Mouse (Mus musculus) ES-E14 (cell line): ENCODE measurements at regions not wholly inside any gene's neighbourhood (a gene's known extent, or its start where the extent isn't known, plus 50 kb on each side); places are given as distances from the start of the nearest gene placed in this dataset.

Experiments used
- DNase-seq: peaks from one replicate; pipeline ENCODE4 v3.0.0-alpha.2; 2013; ENCODE audit warnings: low read depth, low spot score
- H3K27ac ChIP-seq: 2 replicates; pipeline ENCODE4 v1.5.1; 2012; ENCODE audit warnings: low read depth, mild to moderate bottlenecking, low read length, moderate library complexity, mixed read lengths; ENCODE audit not compliant: poor library complexity, insufficient read depth, severe bottlenecking
- H3K36me3 ChIP-seq: 2 replicates; pipeline ENCODE4 v1.6.1; 2012; ENCODE audit warnings: mild to moderate bottlenecking, low read length, moderate library complexity, mixed read lengths; ENCODE audit not compliant: control insufficient read depth, poor library complexity, insufficient read depth, severe bottlenecking
- H3K4me1 ChIP-seq, 2 experiments: fragments of 150-350 bp in 1 of 2; sonication (generic) in 1 of 2; 2 replicates each; pipeline ENCODE4 v1.6.1; 2012; ENCODE audit warnings: low read length in 2 of 2, mild to moderate bottlenecking in 1 of 2, mixed read lengths in 1 of 2; ENCODE audit not compliant: control insufficient read depth in 2 of 2, insufficient read depth in 2 of 2, poor library complexity in 1 of 2
- H3K4me3 ChIP-seq, 2 experiments: fragments of 150-350 bp in 1 of 2; sonication (generic) in 1 of 2; 2 replicates each; pipeline ENCODE4 v1.5.1; 2012; ENCODE audit warnings: low read length in 2 of 2, low read depth in 1 of 2, mild to moderate bottlenecking in 1 of 2, mixed read lengths in 1 of 2; ENCODE audit not compliant: insufficient read depth in 1 of 2, poor library complexity in 1 of 2, severe bottlenecking in 1 of 2
- H3K9ac ChIP-seq: 2 replicates; pipeline ENCODE4 v1.6.1; 2012; ENCODE audit warnings: low read depth, mild to moderate bottlenecking, low read length, mixed read lengths; ENCODE audit not compliant: poor library complexity, insufficient read depth, severe bottlenecking
- H3K9me3 ChIP-seq: fragments of 150-350 bp; sonication (generic); 2 replicates; pipeline ENCODE4 v1.6.1; 2012; ENCODE audit warnings: low read depth, mild to moderate bottlenecking, low read length; ENCODE audit not compliant: control insufficient read depth, insufficient read depth
- CHD2 ChIP-seq: IDR thresholded peaks from 2 replicates; pipeline ENCODE4 v1.6.1; 2014; ENCODE audit warnings: mild to moderate bottlenecking, low read depth, low read length, inconsistent platforms
- HCFC1 ChIP-seq: IDR thresholded peaks from 2 replicates; pipeline ENCODE4 v1.6.1; 2012; ENCODE audit warnings: low read length, inconsistent platforms, borderline replicate concordance; ENCODE audit not compliant: insufficient read depth
- MAFK ChIP-seq: IDR thresholded peaks from 2 replicates; pipeline ENCODE4 v1.6.1; 2014; ENCODE audit warnings: mild to moderate bottlenecking, low read depth, low read length, inconsistent platforms; ENCODE audit not compliant: insufficient read depth
- ZC3H11A ChIP-seq: IDR thresholded peaks from 2 replicates; pipeline ENCODE4 v1.6.1; 2012; ENCODE audit warnings: low read depth, mild to moderate bottlenecking, inconsistent platforms, low read length, borderline replicate concordance
- ZNF384 ChIP-seq: IDR thresholded peaks from 2 replicates; pipeline ENCODE4 v1.6.1; 2012; ENCODE audit warnings: low read depth, low read length, inconsistent platforms
- in situ Hi-C, 2 experiments: fragments of 600-800 bp; cut with MboI; formaldehyde crosslinking; loops; one replicate each; pipeline ENCODE4 v1.15.1; 2025; ENCODE audit warnings: low sequenced_read_pairs in 2 of 2, inconsistent platforms in 1 of 2; ENCODE audit not compliant: unreplicated experiment in 2 of 2

DNA sequence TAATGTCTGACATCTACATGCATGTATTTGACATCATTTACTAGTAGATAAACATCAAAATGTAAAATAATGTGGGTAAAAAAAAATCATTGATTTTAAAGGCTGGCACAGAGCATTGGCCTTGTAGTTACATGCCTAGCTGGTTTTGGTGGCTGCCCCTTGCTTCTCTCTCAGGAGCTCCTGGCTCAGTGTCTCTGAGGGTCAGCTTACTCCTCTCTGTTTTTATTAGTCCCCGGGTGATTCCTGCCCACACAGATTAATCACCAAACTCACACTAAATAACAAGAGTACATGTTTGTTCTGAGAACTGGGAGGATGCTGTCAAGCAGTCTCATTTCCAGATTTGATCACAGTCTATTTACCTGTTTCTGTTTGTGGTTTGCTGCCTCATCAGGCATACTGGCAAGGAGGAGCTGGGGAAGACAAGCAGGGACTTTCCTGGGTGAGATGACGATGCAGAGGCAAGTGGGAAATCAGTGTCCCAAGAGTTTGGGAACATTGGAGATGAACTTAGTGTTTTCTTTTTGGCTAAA, 422.7 kb upstream of the Htr2a start:
- TF ChIP-seq HCFC1 = no peak
- no peaks in the 10 kb centered on the region for H3K9me3 ChIP-seq
- no peaks in the 10 kb centered on the region for H3K4me1 ChIP-seq
- no peaks in the 10 kb centered on the region for H3K36me3 ChIP-seq
- no peak for DNase-seq
- no peak overlapping the region for H3K27ac ChIP-seq
- no peak overlapping the region for H3K9ac ChIP-seq
- in situ Hi-C loops = no loop called here
- H3K4me3 ChIP-seq = no peak overlapping the region

- DNase-seq = no peak
- no peaks in the 10 kb centered on the region for H3K4me1 ChIP-seq
- H3K9ac ChIP-seq = no peak overlapping the region
- TF ChIP-seq CHD2 (no peak), HCFC1 (no peak)
- in situ Hi-C loops = no loop called here
- no peaks in the 10 kb centered on the region for H3K36me3 ChIP-seq
- no peak overlapping the region for H3K4me3 ChIP-seq
- no peak overlapping the region for H3K27ac ChIP-seq
- no peaks in the 10 kb centered on the region for H3K9me3 ChIP-seq
These were observed 420.9 kb upstream of the Htr2a start for GRCm38 (mm10) chr14:74219761-74220160.

DNA sequence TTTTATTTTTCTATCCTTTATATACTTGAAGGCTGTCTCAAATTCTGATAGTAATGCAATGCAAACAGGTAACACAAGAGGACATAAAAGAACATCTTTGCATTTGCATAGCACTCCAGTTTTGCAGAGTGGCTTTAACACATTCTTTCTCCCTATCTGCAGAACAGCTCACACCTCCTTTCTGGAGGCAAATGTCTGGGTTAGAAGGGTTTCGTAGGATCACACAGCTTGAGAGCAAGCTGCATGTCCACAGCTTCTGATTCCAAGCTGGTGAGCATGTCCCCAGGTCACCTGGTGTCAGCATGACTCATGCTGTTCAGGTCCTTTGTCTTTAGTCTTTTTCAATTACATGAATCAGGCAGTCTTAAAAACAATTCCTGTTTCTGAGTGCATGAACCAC, 418.5 kb upstream of the Htr2a start:
- DNase-seq = no peak
- in situ Hi-C loops = no loop called here
- TF ChIP-seq ZC3H11A = no peak
- no peak for TF ChIP-seq CHD2
- TF ChIP-seq MAFK = no peak
- TF ChIP-seq ZNF384 = no peak
- TF ChIP-seq HCFC1 = no peak

GRCm38 (mm10) chr14:74229560-74230187, 411.0 kb upstream of the Htr2a start:
- in situ Hi-C loops = no loop called here
- H3K27ac ChIP-seq = no peak overlapping the region
- H3K4me3 ChIP-seq = no peak overlapping the region
- DNase-seq = no peak
- H3K4me1 ChIP-seq = no peaks in the 10 kb centered on the region
- TF ChIP-seq ZNF384 (no peak), MAFK (no peak), ZC3H11A (no peak), HCFC1 (no peak), CHD2 (no peak)
- H3K9ac ChIP-seq = no peak overlapping the region
- H3K9me3 ChIP-seq = no peaks in the 10 kb centered on the region
- H3K36me3 ChIP-seq = no peaks in the 10 kb centered on the region

More for the DNA sequence above, 418.5 kb upstream of the Htr2a start:
- Histone ChIP-seq H3K36me3 (no peaks in the 10 kb centered on the region), H3K4me3 (no peak overlapping the region), H3K9me3 (no peaks in the 10 kb centered on the region), H3K9ac (no peak overlapping the region), H3K4me1 (no peaks in the 10 kb centered on the region), H3K27ac (no peak overlapping the region)

DNA sequence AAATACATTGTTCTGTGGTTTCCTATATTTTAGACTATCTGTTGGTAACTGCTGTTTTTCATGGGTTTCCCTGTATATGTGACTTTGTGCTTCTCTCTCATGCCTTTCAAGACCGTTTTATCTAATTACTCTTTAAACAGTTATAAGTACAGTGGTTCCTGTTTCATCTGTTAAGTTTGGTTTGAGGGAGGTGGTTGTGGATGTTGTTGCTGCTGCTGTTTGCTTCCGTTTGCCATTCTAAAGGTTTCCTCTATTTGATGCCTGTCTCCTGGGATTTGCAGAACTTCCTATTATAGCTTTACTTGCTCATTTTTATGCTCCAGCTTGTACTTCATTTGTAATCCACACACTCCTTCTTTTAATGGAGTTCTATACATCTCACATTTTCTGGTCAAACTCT, 400.4 kb upstream of the Htr2a start:
- Histone ChIP-seq H3K4me1 (no peaks in the 10 kb centered on the region), H3K9ac (no peak overlapping the region), H3K4me3 (no peak overlapping the region), H3K27ac (no peak overlapping the region), H3K9me3 (no peaks in the 10 kb centered on the region), H3K36me3 (no peaks in the 10 kb centered on the region)
- TF ChIP-seq ZNF384 (no peak), ZC3H11A (no peak), MAFK (no peak), HCFC1 (no peak), CHD2 (no peak)
- DNase-seq = no peak
- in situ Hi-C loops = no loop called here
